Comparison of ENCODE assay signal across 9 mouse cellular contexts in genomic region chr11:33932386-33933111, GRCm38 (mm10). TPM values are rescaled to one million over a fixed set of nuclear protein-coding genes. Genes with fewer than 3 reads are reported as not detected.
DNase-seq lines count a peak whose midpoint lies in the region; ATAC-seq and TF ChIP-seq lines count a peak whose summit lies in the region.
"Had no signal": no experiment of that assay in that cellular context is flagged by ENCODE, and none has a peak within 500 bp of the region (broad histone marks: within the 10 kb centered on the region; RNA-seq: fewer than 3 reads in every experiment).

No protein-coding gene starts in this region.

- H3K4me1 ChIP-seq in midbrain, embryonic 12.5 days = no peaks in the 10 kb centered on the region
- no peaks in the 10 kb centered on the region; the same call in 1 of the 2 replicates for H3K4me1 ChIP-seq in midbrain, postnatal 0 days (ENCODE audit: insufficient read depth, low read length)
- H3K4me1 ChIP-seq in brown adipose tissue, adult 24 weeks (ENCODE audit: control insufficient read depth, insufficient read depth, insufficient read length, low read length) = peaks cover 5% of the 10 kb centered on the region; the same call in 1 of the 2 replicates
- peaks cover 13% of the 10 kb centered on the region; the same call in 1 of the 2 replicates for H3K4me1 ChIP-seq in kidney, embryonic 16.5 days (ENCODE audit: insufficient read depth, low read length)

- no peak overlapping the region for H3K9ac ChIP-seq in midbrain, embryonic 12.5 days (replicated peaks)
- no peak overlapping the region for H3K9ac ChIP-seq in midbrain, postnatal 0 days (replicated peaks; ENCODE audit: low read length, poor library complexity, severe bottlenecking)
- H3K9ac ChIP-seq in kidney, embryonic 16.5 days (replicated peaks; ENCODE audit: low read length) = no peak overlapping the region
- H3K9ac ChIP-seq: liver, embryonic 13.5 days had no signal

- 0 out of 2 replicates have a peak, but pooled peaks have one; percentile 27 for ATAC-seq in midbrain, embryonic 12.5 days (ENCODE audit: low FRiP score, low read depth)
- ATAC-seq in midbrain, postnatal 0 days (ENCODE audit: low FRiP score) = no peak
- peak; percentile 60; the same call in 1 of the 2 replicates for ATAC-seq in kidney, embryonic 16.5 days (ENCODE audit: low FRiP score, low TSS enrichment)

- no peaks in the 10 kb centered on the region for H3K9me3 ChIP-seq in midbrain, embryonic 12.5 days
- no peaks in the 10 kb centered on the region for H3K9me3 ChIP-seq in midbrain, postnatal 0 days (ENCODE audit: low read length)
- H3K9me3 ChIP-seq in kidney, embryonic 16.5 days (ENCODE audit: low read length) = no peaks in the 10 kb centered on the region
- H3K9me3 ChIP-seq: liver, embryonic 13.5 days had no signal

- no peak for DNase-seq in midbrain, postnatal 0 days (ENCODE audit: low spot score)
- DNase-seq in splenic B cell, adult 2 months (ENCODE audit: low read depth, low spot score) = peak; percentile 52
- DNase-seq in cerebellum, postnatal 36 days = no peak
- DNase-seq in spleen, postnatal 10 days (ENCODE audit: low spot score in 2 of 2) = no peak
- DNase-seq in layer of hippocampus, postnatal 36 days = no peak
- DNase-seq: liver, embryonic 13.5 days had no signal

- no peaks in the 10 kb centered on the region for H3K36me3 ChIP-seq in midbrain, embryonic 12.5 days
- H3K36me3 ChIP-seq in midbrain, postnatal 0 days (ENCODE audit: insufficient read depth, low read length) = no peaks in the 10 kb centered on the region
- no peaks in the 10 kb centered on the region for H3K36me3 ChIP-seq in kidney, embryonic 16.5 days (ENCODE audit: insufficient read depth, low read length)
- no peaks in the 10 kb centered on the region for H3K36me3 ChIP-seq in splenic B cell, adult 2 months (ENCODE audit: control insufficient read depth, insufficient read depth, low read length, poor library complexity, severe bottlenecking)
- H3K36me3 ChIP-seq: liver, embryonic 13.5 days had no signal

- no peak overlapping the region for H3K27ac ChIP-seq in midbrain, embryonic 12.5 days (replicated peaks)
- no peak overlapping the region for H3K27ac ChIP-seq in midbrain, postnatal 0 days (ENCODE audit: low read depth, low read length)
- no peak overlapping the region for H3K27ac ChIP-seq in brown adipose tissue, adult 24 weeks (replicated peaks; ENCODE audit: low read depth, low read length)
- peak overlapping the region; percentile 28; the same call in 1 of the 2 replicates for H3K27ac ChIP-seq in kidney, embryonic 16.5 days (ENCODE audit: low read length)

- no peak overlapping the region for H3K4me3 ChIP-seq in midbrain, embryonic 12.5 days
- no peak overlapping the region for H3K4me3 ChIP-seq in midbrain, postnatal 0 days (ENCODE audit: low read depth, low read length)
- H3K4me3 ChIP-seq in brown adipose tissue, adult 24 weeks (ENCODE audit: insufficient read depth, low read depth, low read length) = peak overlapping the region; percentile 40; the same call in 1 of the 2 replicates
- H3K4me3 ChIP-seq in kidney, embryonic 16.5 days (ENCODE audit: low read length) = peak overlapping the region; percentile 17; the same call in 1 of the 2 replicates
- H3K4me3 ChIP-seq: liver, embryonic 13.5 days had no signal

- no peak for TF ChIP-seq CTCF in midbrain, postnatal 0 days (IDR thresholded peaks at IDR 0.05)

- H3K27me3 ChIP-seq in midbrain, embryonic 12.5 days = 0 out of 2 replicates have a peak, but pooled peaks cover 4% of the 10 kb centered on the region
- H3K27me3 ChIP-seq in midbrain, postnatal 0 days (ENCODE audit: insufficient read depth, low read length) = no peaks in the 10 kb centered on the region
- no peaks in the 10 kb centered on the region for H3K27me3 ChIP-seq in kidney, embryonic 16.5 days (ENCODE audit: insufficient read depth, low read length)
- no peaks in the 10 kb centered on the region for H3K27me3 ChIP-seq in splenic B cell, adult 2 months (ENCODE audit: control insufficient read depth, insufficient read depth, low read length, poor library complexity, severe bottlenecking)
- H3K27me3 ChIP-seq: liver, embryonic 13.5 days had no signal

- WGBS in midbrain, embryonic 12.5 days = 71% methylated on average over 18 of the region's 18 CpGs
- WGBS in midbrain, postnatal 0 days = 74% methylated on average over 18 of the region's 18 CpGs
- WGBS in kidney, embryonic 16.5 days = 30% methylated on average over 18 of the region's 18 CpGs

- H3K4me2 ChIP-seq in midbrain, embryonic 12.5 days (replicated peaks) = 0 out of 2 replicates have a peak overlapping the region, but pooled peaks have one; percentile 1
- no peak overlapping the region for H3K4me2 ChIP-seq in midbrain, postnatal 0 days (ENCODE audit: low read depth, low read length, poor library complexity, severe bottlenecking)
- H3K4me2 ChIP-seq in kidney, embryonic 16.5 days (replicated peaks; ENCODE audit: low read depth, low read length) = peak overlapping the region; percentile 41
- H3K4me2 ChIP-seq: liver, embryonic 13.5 days had no signal

RNA-seq across cellular contexts. Expression of gene Kcnmb1, which starts 30.3 kb away (rescaled TPM):
- 0.05 TPM in 1 of 2 replicates, not detected in the other for polyA plus RNA-seq in midbrain, embryonic 12.5 days (2016; fragmentation: Nextera tagmentation; extraction: Ambion mirVana)
- total RNA-seq in midbrain, postnatal 0 days (2014; rRNA removed) = 0.11 TPM in 1 of 2 replicates, not detected in the other
- 0.07 and 0.20 TPM in 2 replicates for polyA plus RNA-seq in midbrain, postnatal 0 days (2015; fragmentation: Nextera tagmentation; extraction: Ambion mirVana)
- polyA plus RNA-seq in brown adipose tissue, adult 24 weeks (2012; ENCODE audit: insufficient read depth, insufficient read length, missing spikeins) = not detected in 2 replicates
- 0.72 and 0.76 TPM in 2 replicates for polyA plus RNA-seq in kidney, embryonic 16.5 days (2015; fragmentation: Nextera tagmentation; extraction: Ambion mirVana)
- total RNA-seq in layer of hippocampus, postnatal 36 days (2021) = under 1 TPM; 0.20 TPM

Comparison
In these comparisons a context has a peak if more than half of its experiments do, and no peak if none do; other contexts are left out.
1. H3K4me3 ChIP-seq: peak in brown adipose tissue, adult 24 weeks (single experiment) and kidney, embryonic 16.5 days (single experiment); none in midbrain, embryonic 12.5 days (single experiment) and midbrain, postnatal 0 days (single experiment).